24 mouse cellular contexts compared by ENCODE assay signal in genomic region chr12:88476702-88477101, GRCm38 (mm10).
DNase-seq lines count a peak whose midpoint lies in the region; ATAC-seq and TF ChIP-seq lines count a peak whose summit lies in the region.
"Had no signal": no experiment of that assay in that cellular context is flagged by ENCODE, and none has a peak within 500 bp of the region (broad histone marks: within the 10 kb centered on the region; RNA-seq: fewer than 3 reads in every experiment).

No protein-coding gene starts in this region.

- no peak for DNase-seq in frontal cortex, postnatal 10 days (ENCODE audit: low spot score in 2 of 2)
- DNase-seq in intestine, embryonic 14.5 days (ENCODE audit: low spot score) = peak; percentile 35
- DNase-seq in layer of hippocampus, adult 2 months (ENCODE audit: low spot score in 2 of 2) = no peak
- DNase-seq in layer of hippocampus, adult 11-12 months (ENCODE audit: low spot score) = no peak
- peak; percentile 53 for DNase-seq in brain, adult 2 months (ENCODE audit: low read depth, low spot score)
- DNase-seq in MN1 (ENCODE audit: low spot score) = no peak
- DNase-seq: adrenal gland, adult 2 months; adrenal gland, adult 8-10 months; adrenal gland, postnatal 10 days; adrenal gland, postnatal 14 days; adrenal gland, postnatal 25 days; adrenal gland, postnatal 36 days; B cell, adult 2 months; cerebellum, adult 11 months; cerebellum, adult 11-12 months; cerebellum, adult 18-20 months; cerebellum, adult 2 months had no signal

- H3K4me3 ChIP-seq in intestine, embryonic 14.5 days (ENCODE audit: low read depth, low read length) = no peak overlapping the region
- no peak overlapping the region for H3K4me3 ChIP-seq in intestine, embryonic 16.5 days (ENCODE audit: low read length)
- no peak overlapping the region for H3K4me3 ChIP-seq in layer of hippocampus, adult 2 months

- H3K27me3 ChIP-seq in intestine, embryonic 14.5 days (replicated peaks; ENCODE audit: control insufficient read depth, insufficient read depth, low read length) = no peaks in the 10 kb centered on the region
- no peaks in the 10 kb centered on the region for H3K27me3 ChIP-seq in intestine, embryonic 16.5 days (replicated peaks; ENCODE audit: control insufficient read depth, insufficient read depth, low read length)
- H3K27me3 ChIP-seq: CH12.LX, Patski had no signal

- H3K4me2 ChIP-seq in intestine, embryonic 14.5 days (ENCODE audit: low read length) = no peak overlapping the region
- no peak overlapping the region for H3K4me2 ChIP-seq in intestine, embryonic 16.5 days (ENCODE audit: low read depth, low read length)

- H3K9me3 ChIP-seq in intestine, embryonic 14.5 days (ENCODE audit: control insufficient read depth, low read length) = no peaks in the 10 kb centered on the region
- H3K9me3 ChIP-seq in intestine, embryonic 16.5 days (ENCODE audit: control insufficient read depth, low read length) = no peaks in the 10 kb centered on the region
- H3K9me3 ChIP-seq: G1E had no signal

- WGBS in intestine, embryonic 14.5 days = 81% methylated on average over 6 of the region's 6 CpGs
- 78% methylated on average over 6 of the region's 6 CpGs for WGBS in intestine, embryonic 16.5 days

- H3K4me1 ChIP-seq in intestine, embryonic 14.5 days (replicated peaks; ENCODE audit: control insufficient read depth, insufficient read depth, low read length) = no peaks in the 10 kb centered on the region
- no peaks in the 10 kb centered on the region for H3K4me1 ChIP-seq in intestine, embryonic 16.5 days (ENCODE audit: control insufficient read depth, insufficient read depth, low read length)

- H3K27ac ChIP-seq in intestine, embryonic 14.5 days (ENCODE audit: low read depth) = no peak overlapping the region
- no peak overlapping the region for H3K27ac ChIP-seq in intestine, embryonic 16.5 days (ENCODE audit: low read length)
- no peak overlapping the region for H3K27ac ChIP-seq in layer of hippocampus, adult 2 months

- H3K36me3 ChIP-seq in intestine, embryonic 14.5 days (ENCODE audit: control insufficient read depth, insufficient read depth, low read length) = no peaks in the 10 kb centered on the region
- no peaks in the 10 kb centered on the region for H3K36me3 ChIP-seq in intestine, embryonic 16.5 days (ENCODE audit: control insufficient read depth, insufficient read depth, low read length)
- H3K36me3 ChIP-seq: G1E had no signal

- no peak overlapping the region for H3K9ac ChIP-seq in intestine, embryonic 14.5 days (ENCODE audit: low read length)
- no peak overlapping the region for H3K9ac ChIP-seq in intestine, embryonic 16.5 days (ENCODE audit: low read depth, low read length)

- ATAC-seq in frontal cortex, adult (ENCODE audit: low TSS enrichment) = peak; percentile 69; the same call in 1 of the 2 replicates
- ATAC-seq in intestine, embryonic 14.5 days (replicated peaks; ENCODE audit: low FRiP score, low TSS enrichment, low read depth) = no peak
- no peak for ATAC-seq in intestine, embryonic 16.5 days
- ATAC-seq: activated CD4-positive, CD25-positive, alpha-beta regulatory T cell, adult 4 months; CD4-positive, CD25-positive, alpha-beta regulatory T cell, adult 4 months; Patski had no signal

- peak; percentile 13; the same call in 1 of the 2 replicates for TF ChIP-seq CTCF in layer of hippocampus, adult 2 months (conservative IDR thresholded peaks at IDR 0.05)

Comparison
In these comparisons a context has a peak if more than half of its experiments do, and no peak if none do; other contexts are left out.
1. DNase-seq: peak in intestine, embryonic 14.5 days (single experiment) and brain, adult 2 months (single experiment); none in frontal cortex, postnatal 10 days (0 of 2), layer of hippocampus, adult 2 months (0 of 2), layer of hippocampus, adult 11-12 months (single experiment) and MN1 (single experiment).